Mouse (Mus musculus): Measurements from ENCODE around the gene Adcy6.

Adcy6 gene

GRCm38 (mm10) chr15:98552758-98553157 is 57.1 kb downstream of the Adcy6 start:
- DNase-seq, result no peak

DNA sequence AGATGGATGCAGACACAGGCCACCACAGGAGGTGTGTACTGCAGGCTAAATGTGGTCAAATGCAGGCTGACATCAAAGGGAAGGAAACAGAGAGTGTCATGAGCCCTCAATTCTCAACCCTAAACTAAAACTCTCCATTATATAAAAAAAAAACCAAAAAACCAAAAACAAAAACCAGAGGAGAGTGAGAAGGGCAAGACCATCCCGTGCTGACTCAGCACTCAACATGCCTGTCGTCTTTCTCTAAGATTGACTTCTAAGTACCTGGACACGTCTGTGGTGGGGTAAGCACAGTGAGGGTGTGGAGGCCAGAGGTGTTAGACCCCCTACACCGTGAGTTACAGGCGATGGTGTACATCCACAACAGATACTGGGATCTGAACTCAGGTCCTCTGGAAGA is 63.0 kb downstream of the Adcy6 start:
- DNase-seq, result no peak

DNA sequence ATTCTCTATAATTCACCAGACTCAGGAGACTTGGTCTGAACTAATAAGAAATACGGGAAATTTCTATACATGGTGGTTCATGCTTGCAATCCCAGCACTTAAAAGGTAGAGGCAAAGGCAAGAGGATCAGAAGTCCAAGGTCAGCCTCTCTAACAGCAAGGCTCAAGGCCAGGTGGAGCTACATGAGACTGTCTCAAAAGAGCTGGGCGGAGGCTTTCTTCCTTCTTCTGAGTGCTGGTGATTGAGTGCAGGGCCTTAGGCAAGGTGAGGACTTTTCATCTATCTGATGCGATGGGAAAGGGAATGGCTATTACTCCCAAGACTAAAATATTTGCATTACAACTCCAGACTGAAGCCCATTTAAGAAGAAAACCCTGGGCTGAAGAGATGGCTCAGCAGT is 64.7 kb downstream of the Adcy6 start:
- DNase-seq, result no peak

DNA sequence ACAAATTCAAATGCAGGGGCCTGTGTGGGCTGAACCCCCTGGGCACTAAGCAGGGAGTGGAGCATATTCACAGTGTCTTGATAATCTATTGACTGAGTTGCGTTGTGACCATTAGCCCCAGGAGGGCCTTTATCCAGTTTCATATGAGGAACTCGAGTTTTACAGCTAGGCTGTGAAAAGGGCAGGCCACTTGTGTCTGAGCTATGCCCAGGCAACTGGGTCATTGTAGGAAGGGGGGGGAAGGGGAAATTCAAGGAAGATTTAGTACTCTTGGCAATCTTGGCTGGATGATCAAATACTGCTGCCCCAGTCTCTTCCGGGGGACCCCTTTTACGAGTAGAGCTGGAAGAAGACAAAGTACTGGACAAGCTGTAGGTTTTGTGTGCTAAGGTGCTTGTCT is 66.5 kb downstream of the Adcy6 start:
- no peak for DNase-seq

- DNase-seq, result no peak
Measured at GRCm38 (mm10) chr15:98541064-98541463, 68.8 kb downstream of the Adcy6 start.
